Mouse (Mus musculus): Measurements from ENCODE around the gene Rap1gap2. TPM values are rescaled to one million over a fixed set of nuclear protein-coding genes. Genes with fewer than 3 reads are reported as not detected.

The Rap1gap2 gene
- polyA plus RNA-seq, 1 experiment = 21.4 TPM

- no peak for DNase-seq (ENCODE audit: low read depth, low spot score)
- 67% methylated on average over 6 of the region's 6 CpGs for WGBS
Observed at GRCm38 (mm10) chr11:74483153-74483817, 127.4 kb downstream of the Rap1gap2 start.

DNA sequence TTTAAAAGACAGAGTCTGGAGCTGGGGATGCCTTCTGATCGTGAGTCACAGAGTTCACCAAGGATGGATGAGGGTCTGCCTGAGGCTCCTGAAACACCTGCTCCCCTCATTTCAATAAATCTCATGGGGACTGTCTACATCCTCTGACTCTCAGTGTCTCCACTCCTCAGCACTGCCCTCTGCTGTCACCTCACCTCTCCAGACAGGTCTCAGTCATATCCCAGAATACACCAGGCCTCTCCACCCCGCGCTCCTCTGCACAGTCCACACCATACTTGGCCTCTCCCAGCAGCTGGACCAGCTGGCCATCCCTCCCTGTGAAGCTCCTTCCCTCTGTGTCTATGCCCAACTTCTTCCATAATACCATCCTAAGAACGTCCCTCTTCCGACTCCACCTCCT is 128.9 kb downstream of the Rap1gap2 start:
- no peak for DNase-seq (ENCODE audit: low read depth, low spot score)
- WGBS = 74% methylated on average over 5 of the region's 5 CpGs

- DNase-seq (ENCODE audit: low read depth, low spot score) = no peak
Observed at GRCm38 (mm10) chr11:74479715-74480289, 130.9 kb downstream of the Rap1gap2 start.

GRCm38 (mm10) chr11:74478877-74479276 is 131.8 kb downstream of the Rap1gap2 start:
- no peak for DNase-seq (ENCODE audit: low read depth, low spot score)
- WGBS = 81% methylated on average over 2 of the region's 2 CpGs

More at GRCm38 (mm10) chr11:74479715-74480289, 130.9 kb downstream of the Rap1gap2 start:
- 80% methylated on average over 5 of the region's 5 CpGs for WGBS

DNA sequence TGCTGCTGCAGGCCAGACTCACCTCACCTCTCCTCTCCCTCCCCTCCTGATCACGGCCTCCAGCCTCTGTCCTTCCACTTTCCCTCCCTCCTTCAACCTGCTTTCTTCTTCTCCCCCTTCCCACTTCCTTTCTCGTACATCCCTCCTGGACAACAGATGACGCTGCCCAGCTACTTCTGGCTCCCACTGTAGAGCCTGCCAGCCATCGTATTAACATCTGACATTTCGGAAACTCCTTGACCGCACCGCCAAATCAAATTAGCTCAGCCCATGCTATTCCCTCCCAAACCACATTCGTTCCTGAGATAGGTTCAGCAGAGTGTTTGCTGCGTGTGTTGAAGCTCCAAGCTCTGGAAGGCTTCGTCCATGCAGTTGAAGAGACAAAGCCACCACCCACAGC is 138.0 kb downstream of the Rap1gap2 start:
- WGBS = 82% methylated on average over 10 of the region's 10 CpGs
- DNase-seq (ENCODE audit: low read depth, low spot score) = no peak

- WGBS = 71% methylated on average over 6 of the region's 6 CpGs
- DNase-seq (ENCODE audit: low read depth, low spot score) = no peak
Observed at GRCm38 (mm10) chr11:74468195-74468594, 142.5 kb downstream of the Rap1gap2 start.

DNA sequence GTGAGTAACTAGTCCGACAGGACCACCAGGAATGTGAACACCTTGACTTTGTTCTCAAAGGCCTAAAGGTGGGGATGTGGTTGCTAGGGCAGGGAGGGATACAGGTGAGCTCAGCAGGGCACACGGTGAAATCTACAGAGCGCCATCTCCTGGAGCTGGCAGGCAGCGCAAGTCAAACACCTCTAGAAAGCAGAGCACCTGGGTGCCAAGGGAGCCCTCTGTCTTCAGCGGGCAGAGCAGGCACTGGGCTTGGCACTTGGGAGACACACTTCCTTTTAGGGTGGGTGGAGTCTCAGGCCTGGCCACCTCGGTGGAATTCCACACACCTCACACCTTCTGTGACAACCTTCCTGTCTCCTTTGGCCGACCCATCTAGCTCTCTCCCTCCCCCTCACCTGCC is 145.0 kb downstream of the Rap1gap2 start:
- no peak for DNase-seq (ENCODE audit: low read depth, low spot score)
- 21% methylated on average over 7 of the region's 7 CpGs for WGBS

DNA sequence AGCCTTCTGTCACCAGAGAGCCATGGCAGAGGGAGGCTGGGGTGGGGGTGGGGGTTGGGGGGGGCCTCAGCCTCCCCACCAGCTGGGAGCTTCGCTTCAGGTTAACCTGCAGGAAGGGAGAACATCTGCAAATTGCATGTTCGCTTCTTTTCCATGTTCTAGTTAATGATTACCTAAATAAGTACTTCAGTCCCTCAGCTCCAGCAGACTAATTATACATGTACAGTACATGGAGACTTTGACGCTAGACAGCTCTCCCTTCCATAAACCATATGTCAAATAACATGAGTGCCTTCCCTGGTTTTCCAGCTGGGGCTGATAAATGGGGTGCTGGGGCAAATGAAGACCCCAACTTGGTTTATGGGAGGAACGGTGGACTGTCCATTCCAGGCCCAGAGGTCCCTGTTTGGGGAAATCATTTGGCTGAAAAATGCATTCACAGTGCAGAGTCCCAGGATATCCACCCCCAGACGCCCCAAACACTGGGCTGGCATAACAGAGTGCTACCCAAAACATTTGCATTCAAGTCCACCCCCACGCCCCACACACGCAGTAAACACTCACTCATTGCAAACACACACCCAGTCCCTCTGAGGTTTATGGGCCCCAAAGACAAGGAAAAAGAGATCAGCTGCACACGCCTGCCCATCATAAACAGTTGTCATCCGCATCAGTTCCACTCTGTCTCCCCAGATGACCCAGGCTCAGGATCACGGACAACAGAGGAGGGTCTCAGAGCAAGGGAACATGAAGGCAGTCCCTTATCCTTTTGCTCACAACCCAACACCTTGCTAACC is 146.3 kb downstream of the Rap1gap2 start:
- 24% methylated on average over 10 of the region's 10 CpGs for WGBS
- no peak for DNase-seq (ENCODE audit: low read depth, low spot score)

GRCm38 (mm10) chr11:74462651-74463050 is 148.1 kb downstream of the Rap1gap2 start:
- WGBS = 35% methylated on average over 2 of the region's 2 CpGs
- DNase-seq (ENCODE audit: low read depth, low spot score) = no peak

DNA sequence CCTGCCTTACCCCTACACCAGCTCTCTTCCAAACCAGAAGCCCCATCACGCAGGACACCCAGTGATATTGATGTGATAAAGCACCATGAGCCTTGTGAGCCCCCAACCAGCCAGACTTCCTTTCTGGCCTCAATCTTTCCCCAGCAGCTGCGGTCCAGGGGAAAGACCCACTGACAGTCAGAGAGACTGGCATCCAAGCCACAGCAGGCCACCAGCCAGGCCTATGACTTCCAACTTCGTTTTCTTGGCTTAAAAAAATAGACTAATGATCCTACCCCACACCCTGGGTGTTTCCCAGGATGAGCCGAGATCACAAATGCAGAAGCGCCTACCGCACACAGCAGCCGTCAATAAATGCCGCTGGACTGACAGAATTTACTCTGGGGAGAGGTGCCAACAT is 151.1 kb downstream of the Rap1gap2 start:
- 67% methylated on average over 8 of the region's 8 CpGs for WGBS
- no peak for DNase-seq (ENCODE audit: low read depth, low spot score)

DNA sequence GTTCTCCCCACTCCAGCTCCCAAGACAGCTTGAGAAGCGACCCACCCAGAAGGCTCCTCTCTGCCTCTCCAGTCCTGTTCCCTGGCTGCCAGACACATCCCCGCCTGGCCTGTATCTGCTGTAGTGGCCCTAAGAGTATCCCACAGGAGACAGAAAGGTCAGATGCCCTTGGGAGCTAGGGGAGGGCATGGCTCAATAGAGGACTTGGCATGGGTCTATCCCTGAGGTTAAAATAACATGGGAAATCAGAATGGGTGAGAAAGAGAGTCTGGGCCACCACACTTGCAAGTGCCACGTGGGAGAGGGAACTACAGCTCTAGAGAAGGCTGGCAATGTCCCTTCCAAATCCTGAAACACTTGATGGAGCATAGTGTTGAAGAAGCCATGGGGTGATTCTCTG is 152.3 kb downstream of the Rap1gap2 start:
- no peak for DNase-seq (ENCODE audit: low read depth, low spot score)
- WGBS = 84% methylated on average over 3 of the region's 3 CpGs

DNA sequence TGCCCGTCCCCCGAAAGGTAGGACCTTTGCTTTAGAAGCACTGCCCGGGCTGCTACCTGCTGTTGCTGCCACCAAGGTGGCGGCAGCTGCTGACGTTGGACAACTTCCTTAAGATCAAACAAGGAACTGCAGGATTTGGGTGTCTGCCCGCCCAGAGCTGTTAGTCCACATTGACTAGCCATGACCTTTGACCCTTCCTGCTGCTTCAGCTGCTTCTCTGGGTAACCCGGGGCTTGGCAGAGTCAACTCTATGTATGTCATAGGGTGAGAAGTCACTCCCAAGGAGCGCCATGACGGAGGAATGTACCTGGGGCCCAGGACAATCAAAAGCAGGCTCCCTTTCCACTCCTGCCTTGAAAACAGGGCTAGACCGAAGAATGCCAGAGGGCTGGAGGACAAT is 153.5 kb downstream of the Rap1gap2 start:
- 29% methylated on average over 10 of the region's 10 CpGs for WGBS

GRCm38 (mm10) chr11:74448556-74448955 is 162.2 kb downstream of the Rap1gap2 start:
- 73% methylated on average over 4 of the region's 4 CpGs for WGBS
- DNase-seq (ENCODE audit: low read depth, low spot score) = no peak

More for the DNA sequence above, 153.5 kb downstream of the Rap1gap2 start:
- peak; percentile 93 for DNase-seq (ENCODE audit: low read depth, low spot score)

- 52% methylated on average over 6 of the region's 6 CpGs for WGBS
- no peak for DNase-seq (ENCODE audit: low read depth, low spot score)
Observed at GRCm38 (mm10) chr11:74447991-74448403, 162.7 kb downstream of the Rap1gap2 start.

DNA sequence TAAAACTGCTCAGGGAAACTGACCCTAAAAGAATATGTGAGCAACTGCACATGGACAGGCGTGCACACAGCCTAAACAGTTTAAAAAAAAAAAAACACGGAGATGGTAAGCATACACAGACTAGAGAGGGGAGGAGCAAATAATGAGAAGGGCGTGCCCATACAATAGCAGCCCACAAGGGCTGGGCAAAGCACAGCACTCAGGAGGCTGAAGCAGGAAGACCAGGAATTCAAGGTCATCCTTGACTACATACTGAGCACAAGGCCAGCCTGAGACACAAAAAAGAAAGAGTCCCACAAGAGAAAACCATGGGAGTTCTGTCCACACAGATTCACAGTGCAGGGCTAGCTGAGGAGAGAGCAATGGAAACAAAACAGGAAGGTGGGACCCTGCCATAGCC is 165.1 kb downstream of the Rap1gap2 start:
- DNase-seq (ENCODE audit: low read depth, low spot score) = no peak
- WGBS = 76% methylated on average over 3 of the region's 3 CpGs

DNA sequence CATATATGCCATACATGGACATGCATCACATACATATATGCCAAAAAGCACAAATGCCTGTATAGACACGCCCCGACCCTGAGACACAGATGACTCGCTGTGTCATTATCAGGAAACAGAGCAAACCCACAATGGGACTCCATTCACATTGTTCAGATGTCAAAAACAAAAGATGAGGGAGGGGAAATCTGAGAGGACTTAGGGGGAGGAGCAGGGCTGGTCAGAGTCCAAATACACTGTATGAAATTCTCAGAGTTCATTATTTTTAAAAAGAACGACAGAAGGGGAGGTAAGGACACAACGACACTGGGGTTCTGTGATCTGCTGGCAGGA is 166.8 kb downstream of the Rap1gap2 start:
- DNase-seq (ENCODE audit: low read depth, low spot score) = no peak
- 51% methylated on average over 5 of the region's 5 CpGs for WGBS

- no peak for DNase-seq (ENCODE audit: low read depth, low spot score)
- WGBS = 27% methylated on average over 6 of the region's 6 CpGs
Observed at GRCm38 (mm10) chr11:74443147-74443923, 167.4 kb downstream of the Rap1gap2 start.

DNA sequence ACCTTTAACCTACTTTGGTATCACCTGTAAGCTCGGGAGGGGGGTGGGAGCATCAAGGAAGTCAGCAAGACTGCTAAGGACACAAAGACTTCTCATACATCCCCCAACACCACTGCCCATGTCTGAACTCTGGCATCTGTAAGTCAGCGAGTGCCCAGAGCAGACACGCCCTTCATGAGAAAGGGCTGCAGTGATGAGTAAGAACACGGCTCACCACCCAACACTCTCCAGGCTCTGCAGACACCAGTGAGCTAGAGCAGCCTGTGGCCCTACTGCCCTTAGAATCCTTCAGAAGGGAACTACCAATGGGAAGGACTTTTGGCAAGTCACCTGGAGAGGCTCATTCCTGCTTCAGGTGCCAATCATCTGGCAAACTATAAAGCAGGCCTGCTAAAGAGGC is 168.3 kb downstream of the Rap1gap2 start:
- DNase-seq (ENCODE audit: low read depth, low spot score) = no peak
- 23% methylated on average over 4 of the region's 4 CpGs for WGBS

DNA sequence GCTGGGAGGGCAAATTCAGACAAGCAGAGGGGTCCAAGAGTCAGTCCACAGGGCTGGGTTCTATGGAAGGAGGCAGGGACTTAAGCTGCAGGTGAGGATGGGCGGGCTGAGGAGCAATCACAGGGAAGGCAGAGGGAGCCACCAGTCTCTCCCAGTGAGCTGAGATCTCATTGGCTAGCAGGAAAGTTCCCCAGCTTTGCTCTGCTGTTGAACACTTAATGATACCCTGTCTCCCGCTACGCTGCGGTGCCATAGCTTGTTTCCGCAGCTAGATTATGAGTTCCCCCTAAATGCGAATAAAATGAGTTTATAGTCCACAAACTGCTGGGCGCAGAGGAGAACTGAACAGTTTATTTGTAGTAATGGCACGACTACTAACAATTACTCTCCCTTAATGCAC is 170.6 kb downstream of the Rap1gap2 start:
- DNase-seq (ENCODE audit: low read depth, low spot score) = no peak
- whole genome bisulfite sequencing = 71% methylated on average over 8 of the region's 8 CpGs

DNA sequence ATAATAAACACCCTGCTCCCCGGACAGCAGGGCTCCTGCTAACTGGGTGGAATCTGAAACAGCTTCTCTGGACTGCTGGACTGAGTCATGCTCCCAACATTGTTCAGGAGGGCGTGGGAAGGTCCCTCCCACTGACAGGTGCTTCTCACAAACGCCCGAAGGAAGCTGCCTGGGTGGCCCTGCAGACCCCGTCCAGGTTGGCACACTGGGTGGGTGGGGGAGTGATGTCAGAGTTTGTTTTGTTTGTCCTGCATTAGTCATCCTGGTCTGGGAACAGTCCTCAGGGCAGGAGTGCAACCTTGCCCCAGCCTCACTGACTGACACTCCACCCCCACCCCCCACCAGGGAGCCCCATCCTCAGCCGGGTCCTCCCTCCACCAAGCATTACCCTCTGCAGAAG is 171.5 kb downstream of the Rap1gap2 start:
- 14% methylated on average over 6 of the region's 6 CpGs for WGBS
- no peak for DNase-seq (ENCODE audit: low read depth, low spot score)

All from large intestine, adult 2 months (tissue).